ENCODE assay signal across 24 mouse cellular contexts in genomic region chr3:143786889-143787288, GRCm38 (mm10).
"Had no signal": no experiment of that assay in that cellular context is flagged by ENCODE, and none has a peak within 500 bp of the region (broad histone marks: within the 10 kb centered on the region; RNA-seq: fewer than 3 reads in every experiment).

No protein-coding gene starts in this region.

- H3K4me2 ChIP-seq: heart, embryonic 12.5 days; hindbrain, embryonic 12.5 days; hindbrain, embryonic 14.5 days; limb, embryonic 12.5 days; liver, embryonic 11.5 days had no signal

- H3K36me3 ChIP-seq: heart, embryonic 10.5 days; heart, embryonic 12.5 days; hindbrain, embryonic 10.5 days; hindbrain, embryonic 12.5 days; limb, embryonic 10.5 days; limb, embryonic 12.5 days had no signal

- H3K27ac ChIP-seq: gastrocnemius, adult 2 months; heart, embryonic 10.5 days; hindbrain, embryonic 10.5 days; hindbrain, embryonic 12.5 days; hindbrain, embryonic 14.5 days; layer of hippocampus, adult 2 months; left cerebral cortex, adult 2 months; limb, embryonic 10.5 days; limb, embryonic 12.5 days had no signal

- H3K4me1 ChIP-seq: heart, embryonic 10.5 days; heart, embryonic 12.5 days had no signal

- H3K9ac ChIP-seq: heart, embryonic 12.5 days; hindbrain, embryonic 12.5 days; hindbrain, embryonic 14.5 days; limb, embryonic 12.5 days had no signal

- H3K9me3 ChIP-seq: heart, embryonic 10.5 days; heart, embryonic 12.5 days; hindbrain, embryonic 10.5 days; hindbrain, embryonic 12.5 days; limb, embryonic 10.5 days; limb, embryonic 12.5 days had no signal

- DNase-seq: gastrocnemius, adult 2 months; gastrocnemius, postnatal 10 days; gastrocnemius, postnatal 25 days; heart, adult 18-20 months; heart, postnatal 10 days; heart, postnatal 4 days; kidney, adult 18-20 months; kidney, adult 8-10 months; kidney, postnatal 10 days; kidney, postnatal 25 days; kidney, postnatal 4 days; liver had no signal

- H3K4me3 ChIP-seq: gastrocnemius, adult 2 months; heart, embryonic 10.5 days; heart, embryonic 12.5 days; hindbrain, embryonic 10.5 days; hindbrain, embryonic 12.5 days; layer of hippocampus, adult 2 months; left cerebral cortex, adult 2 months; limb, embryonic 10.5 days; limb, embryonic 12.5 days had no signal

- H3K27me3 ChIP-seq: heart, embryonic 12.5 days; hindbrain, embryonic 12.5 days; limb, embryonic 12.5 days had no signal

- ATAC-seq: hindbrain, embryonic 16.5 days; inflammation-experienced regulatory T-cells, adult 6 months had no signal
